Mouse (Mus musculus) stomach, postnatal 0 days (tissue): ENCODE data around the gene Siah3.

Source experiments
- CTCF ChIP-seq: IDR thresholded peaks from 2 replicates; pipeline ENCODE4 v1.5.1; 2016; ENCODE audit warnings: antibody characterized with exemption, low read depth, mild to moderate bottlenecking, moderate library complexity
- EP300 ChIP-seq: optimal IDR thresholded peaks from 2 replicates; pipeline ENCODE3; 2016; ENCODE audit warnings: antibody characterized with exemption

GRCm38 (mm10) chr14:75455361-75455742 is 430 bp upstream of the Siah3 start:
- TF ChIP-seq CTCF (no peak), EP300 (no peak)
